Mouse (Mus musculus) C2C12 (cell line): ENCODE results near the gene Cdk14. TPM values are rescaled to one million over a fixed set of nuclear protein-coding genes. Genes with fewer than 3 reads are reported as not detected.

ENCODE experiments used
- H3K27me3 ChIP-seq: one replicate; pipeline ENCODE4 v1.6.1; 2011; ENCODE audit not compliant: control insufficient read depth, insufficient read depth, insufficient read length
- H3K36me3 ChIP-seq: one replicate; pipeline ENCODE4 v1.6.1; 2011; ENCODE audit not compliant: control insufficient read depth, insufficient read depth
- H3K4me3 ChIP-seq: one replicate; pipeline ENCODE4 v1.5.1; 2011; ENCODE audit warnings: mild to moderate bottlenecking, control low read depth; ENCODE audit not compliant: poor library complexity, insufficient read depth, severe bottlenecking
- H3K79me2 ChIP-seq: one replicate; pipeline ENCODE4 v1.6.1; 2011; ENCODE audit not compliant: control insufficient read depth, insufficient read depth
- H3K79me3 ChIP-seq: one replicate; pipeline ENCODE4 v1.6.1; 2011; ENCODE audit warnings: low read depth, control low read depth
- H3ac ChIP-seq: one replicate; pipeline ENCODE3; 2011; ENCODE audit warnings: low read depth; ENCODE audit not compliant: control insufficient read depth, insufficient read length
- CEBPB ChIP-seq: IDR thresholded peaks from one replicate; pipeline ENCODE4 v1.6.1; 2011; ENCODE audit warnings: low read depth, mild to moderate bottlenecking, control low read depth, moderate library complexity
- CTCF ChIP-seq: IDR thresholded peaks from one replicate; pipeline ENCODE4 v1.5.1; 2011; ENCODE audit not compliant: control insufficient read depth, insufficient read depth, insufficient read length
- FOSL1 ChIP-seq: IDR thresholded peaks from one replicate; pipeline ENCODE4 v1.8.0; 2011; ENCODE audit warnings: mild to moderate bottlenecking, low read length; ENCODE audit not compliant: poor library complexity, insufficient read depth, severe bottlenecking
- MAX ChIP-seq: IDR thresholded peaks from one replicate; pipeline ENCODE4 v1.6.1; 2011; ENCODE audit warnings: mild to moderate bottlenecking, control low read depth
- MYOD1 ChIP-seq: IDR thresholded peaks from one replicate; pipeline ENCODE4 v1.6.1; 2011; ENCODE audit warnings: low read depth; ENCODE audit not compliant: control insufficient read depth, insufficient read length
- MYOG ChIP-seq: IDR thresholded peaks from one replicate; pipeline ENCODE4 v1.6.1; 2011; ENCODE audit not compliant: control insufficient read depth, insufficient read length; ENCODE audit errors: extremely low read depth
- USF1 ChIP-seq: IDR thresholded peaks from one replicate; pipeline ENCODE4 v1.6.1; 2011; ENCODE audit warnings: low read depth, mild to moderate bottlenecking, control low read depth, moderate library complexity
- microRNA-seq: library from miRNA; unstranded; fragments of <30 nt; microRNA quantifications from one replicate; pipeline ENCODE4, GENCODE M21; 2019; ENCODE audit warnings: borderline microRNAs expressed
- polyA plus RNA-seq: library from polyadenylated mRNA; unstranded; fragments of >200 nt; fragmentation: generic; extraction: Trizol; gene quantifications from one replicate; pipeline ENCODE4 v1.2.1, GENCODE M21; 2012; ENCODE audit warnings: missing spikeins

Cdk14 gene
- polyA plus RNA-seq, 1 experiment: 15.9 TPM

GRCm38 (mm10) chr5:4754701-4755281 lies 665.3 kb downstream of the Cdk14 start:
- no peak overlapping the region for H3K4me3 ChIP-seq
- peaks cover 7% of the 10 kb centered on the region for H3K79me3 ChIP-seq
- TF ChIP-seq CEBPB (no peak), MAX (no peak), CTCF (no peak), USF1 (no peak), MYOG (no peak), MYOD1 (no peak), FOSL1 (no peak)

More at GRCm38 (mm10) chr5:4754701-4755281, 665.3 kb downstream of the Cdk14 start:
- peaks cover 4% of the 10 kb centered on the region for H3K36me3 ChIP-seq
- no peak overlapping the region for H3ac ChIP-seq
- no peaks in the 10 kb centered on the region for H3K27me3 ChIP-seq
- H3K79me2 ChIP-seq: peaks cover 12% of the 10 kb centered on the region

Small RNA genes within 50 kb of the gene (microRNA-seq; reads per million reads assigned to microRNA genes)
- not detected for gene Gm25037
- not detected for gene Gm44483

Other genes starting within 250 kb of the Cdk14 start
- gene 1700015F17Rik, start 58.8 kb upstream of the Cdk14 start, polyA plus RNA-seq: not detected
- 27.2 TPM for gene Cldn12, start 94.6 kb upstream of the Cdk14 start, polyA plus RNA-seq
- 4.6 TPM for gene Gtpbp10, start 139.2 kb upstream of the Cdk14 start, polyA plus RNA-seq
- gene Gm8773, start 153.5 kb upstream of the Cdk14 start, polyA plus RNA-seq: 0.67 TPM
- gene Cfap69, start 243.9 kb upstream of the Cdk14 start, polyA plus RNA-seq: 4.3 TPM